Mouse (Mus musculus) hindbrain, embryonic 16.5 days (tissue): ENCODE data around the gene Sec16a. TPM values are rescaled to one million over a fixed set of nuclear protein-coding genes. Genes with fewer than 3 reads are reported as not detected.

ENCODE experiments used
- ATAC-seq: fragments of 200-750 bp; cut with Nextera tagmentation; 2 replicates; pipeline ENCODE4 v1.8.0; 2017; ENCODE audit warnings: moderate TSS enrichment, moderate library complexity
- H3K27ac ChIP-seq: fragments of 300-500 bp; sonication (generic); 2 replicates; pipeline ENCODE4 v1.5.1; 2014; ENCODE audit warnings: low read depth, mild to moderate bottlenecking, control low read depth, low read length, moderate library complexity
- H3K27me3 ChIP-seq: fragments of 300-500 bp; sonication (generic); replicated peaks from 2 replicates; pipeline ENCODE4 v1.6.1; 2014; ENCODE audit warnings: low read length; ENCODE audit not compliant: control insufficient read depth, insufficient read depth
- H3K36me3 ChIP-seq: fragments of 300-500 bp; sonication (generic); 2 replicates; pipeline ENCODE4 v1.6.1; 2014; ENCODE audit warnings: mild to moderate bottlenecking, low read length, moderate library complexity, mixed read lengths; ENCODE audit not compliant: control insufficient read depth, insufficient read depth
- H3K4me1 ChIP-seq: fragments of 300-500 bp; sonication (generic); 2 replicates; pipeline ENCODE4 v1.6.1; 2014; ENCODE audit warnings: low read depth, low read length; ENCODE audit not compliant: control insufficient read depth, insufficient read depth
- H3K4me2 ChIP-seq: fragments of 300-500 bp; sonication (generic); 2 replicates; pipeline ENCODE4 v1.6.1; 2014; ENCODE audit warnings: mild to moderate bottlenecking, low read length, control low read depth, moderate library complexity
- H3K4me3 ChIP-seq: fragments of 300-500 bp; sonication (generic); 2 replicates; pipeline ENCODE4 v1.5.1; 2014; ENCODE audit warnings: mild to moderate bottlenecking, low read length, control low read depth, moderate library complexity
- H3K9ac ChIP-seq: fragments of 300-500 bp; sonication (generic); 2 replicates; pipeline ENCODE4 v1.6.1; 2014; ENCODE audit warnings: low read depth, mild to moderate bottlenecking, control low read depth, low read length, moderate library complexity
- H3K9me3 ChIP-seq: fragments of 300-500 bp; sonication (generic); 2 replicates; pipeline ENCODE4 v1.6.1; 2014; ENCODE audit warnings: mild to moderate bottlenecking, low read length, moderate library complexity; ENCODE audit not compliant: control insufficient read depth
- WGBS: fragments of 180-500 bp; shearing (Covaris S2); extraction: QIAGEN DNeasy Blood & Tissue Kit; methylation state at CpG from one replicate; pipeline ENCODE4 v1.1.7; 2014; 5-methylcytosine and 5-hydroxymethylcytosine counted together
- polyA plus RNA-seq: library from polyadenylated mRNA; unstranded; fragments of >200 nt; fragmentation: Nextera tagmentation; extraction: Ambion mirVana; gene quantifications from 2 replicates; pipeline ENCODE4 v1.2.1, GENCODE M21; 2015

Gene Sec16a
- polyA plus RNA-seq, 1 experiment from 2014 or later = 15.4 TPM

DNA sequence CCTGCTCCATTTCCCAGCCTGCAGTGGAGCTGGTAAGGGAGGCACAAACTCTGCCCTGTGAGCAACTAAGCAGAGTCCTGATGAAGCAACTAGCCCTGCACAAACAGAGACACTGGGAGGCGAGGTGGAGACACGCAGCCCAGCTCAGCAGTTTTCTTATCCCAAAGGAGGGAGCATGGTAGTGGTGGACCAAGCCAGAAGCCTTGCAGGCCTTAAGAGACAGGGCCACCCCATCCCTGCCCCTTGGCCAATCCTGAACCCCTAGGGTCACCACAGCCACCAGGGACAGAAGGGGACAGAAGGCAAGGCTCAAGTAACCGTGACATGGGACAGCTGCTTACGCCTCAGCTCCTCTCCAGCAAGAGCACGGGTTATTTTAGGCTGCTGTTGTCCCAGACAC lies 16.7 kb upstream of the Sec16a start:
- Histone ChIP-seq H3K9me3 (no peaks in the 10 kb centered on the region), H3K9ac (no peak overlapping the region), H3K27me3 (no peaks in the 10 kb centered on the region), H3K4me2 (no peak overlapping the region), H3K36me3 (peaks cover 17% of the 10 kb centered on the region; the same call in 1 of the 2 replicates), H3K27ac (no peak overlapping the region), H3K4me1 (peaks cover 3% of the 10 kb centered on the region; the same call in 1 of the 2 replicates), H3K4me3 (no peak overlapping the region)
- ATAC-seq = no peak
- 88% methylated on average over 5 of the region's 5 CpGs for WGBS

GRCm38 (mm10) chr2:26460837-26461236 lies 15.8 kb upstream of the Sec16a start:
- Histone ChIP-seq H3K4me2 (no peak overlapping the region), H3K27me3 (no peaks in the 10 kb centered on the region), H3K36me3 (peaks cover 17% of the 10 kb centered on the region; the same call in 1 of the 2 replicates), H3K9me3 (no peaks in the 10 kb centered on the region), H3K9ac (no peak overlapping the region), H3K4me3 (no peak overlapping the region), H3K4me1 (peaks cover 3% of the 10 kb centered on the region; the same call in 1 of the 2 replicates), H3K27ac (no peak overlapping the region)
- 87% methylated on average over 13 of the region's 13 CpGs for WGBS
- no peak for ATAC-seq

- H3K36me3 ChIP-seq = peaks cover 17% of the 10 kb centered on the region; the same call in 1 of the 2 replicates
- WGBS = 72% methylated on average over 16 of the region's 16 CpGs
These were observed 15.2 kb upstream of the Sec16a start for GRCm38 (mm10) chr2:26460097-26460646.

GRCm38 (mm10) chr2:26459478-26459877 lies 14.5 kb upstream of the Sec16a start:
- Histone ChIP-seq H3K27ac (no peak overlapping the region), H3K27me3 (no peaks in the 10 kb centered on the region), H3K4me1 (peaks cover 3% of the 10 kb centered on the region; the same call in 1 of the 2 replicates), H3K4me2 (no peak overlapping the region), H3K9me3 (no peaks in the 10 kb centered on the region), H3K4me3 (no peak overlapping the region), H3K36me3 (peaks cover 17% of the 10 kb centered on the region; the same call in 1 of the 2 replicates), H3K9ac (no peak overlapping the region)
- 0 out of 2 replicates have a peak, but pooled peaks have one; percentile 38 for ATAC-seq
- 38% methylated on average over 5 of the region's 6 CpGs for WGBS

More at GRCm38 (mm10) chr2:26460097-26460646, 15.2 kb upstream of the Sec16a start:
- ATAC-seq = peak; percentile 34; the same call in 1 of the 2 replicates
- no peak overlapping the region for H3K9ac ChIP-seq
- peaks cover 3% of the 10 kb centered on the region; the same call in 1 of the 2 replicates for H3K4me1 ChIP-seq
- no peak overlapping the region for H3K4me3 ChIP-seq
- H3K27ac ChIP-seq = no peak overlapping the region
- H3K27me3 ChIP-seq = no peaks in the 10 kb centered on the region
- no peaks in the 10 kb centered on the region for H3K9me3 ChIP-seq
- H3K4me2 ChIP-seq = no peak overlapping the region

- H3K4me1 ChIP-seq = peaks cover 3% of the 10 kb centered on the region; the same call in 1 of the 2 replicates
- H3K27me3 ChIP-seq = no peaks in the 10 kb centered on the region
- H3K4me3 ChIP-seq = no peak overlapping the region
- 43% methylated on average over 7 of the region's 7 CpGs for WGBS
- H3K36me3 ChIP-seq = 0 out of 2 replicates have a peak, but pooled peaks cover 11% of the 10 kb centered on the region
- ATAC-seq = no peak
- H3K4me2 ChIP-seq = no peak overlapping the region
- no peaks in the 10 kb centered on the region for H3K9me3 ChIP-seq
- no peak overlapping the region for H3K9ac ChIP-seq
- H3K27ac ChIP-seq = no peak overlapping the region
These were observed 13.5 kb upstream of the Sec16a start for GRCm38 (mm10) chr2:26458402-26459124.

- H3K9me3 ChIP-seq = no peaks in the 10 kb centered on the region
- WGBS = 22% methylated on average over 5 of the region's 5 CpGs
- no peak for ATAC-seq
- H3K9ac ChIP-seq = no peak overlapping the region; the same call in 1 of the 2 replicates
- H3K4me1 ChIP-seq = peaks cover 20% of the 10 kb centered on the region
- no peaks in the 10 kb centered on the region for H3K27me3 ChIP-seq
- no peak overlapping the region for H3K27ac ChIP-seq
- no peak overlapping the region for H3K4me2 ChIP-seq
- H3K4me3 ChIP-seq = no peak overlapping the region
- no peaks in the 10 kb centered on the region for H3K36me3 ChIP-seq
These were observed 4.4 kb upstream of the Sec16a start for GRCm38 (mm10) chr2:26449121-26450060.

DNA sequence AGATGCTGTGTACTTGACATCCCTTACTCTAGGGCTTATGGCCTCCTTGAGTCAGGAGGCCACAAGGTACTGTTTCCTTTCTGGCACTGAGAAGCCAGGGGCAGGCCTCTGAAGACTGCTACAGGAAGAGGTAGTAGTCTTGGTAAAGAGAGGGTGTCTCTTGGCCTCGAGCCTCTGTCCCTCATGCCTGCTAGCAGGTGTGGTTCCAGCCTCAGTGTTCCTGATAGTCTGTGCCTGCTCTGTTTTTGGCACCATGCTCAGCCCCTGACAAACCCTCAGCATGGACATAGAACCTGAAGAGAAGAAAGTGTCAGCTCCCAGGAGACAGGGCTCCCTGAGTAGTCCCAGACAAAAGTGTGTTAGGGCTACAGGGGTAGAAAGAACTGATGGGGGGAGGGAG lies 2.4 kb upstream of the Sec16a start:
- Histone ChIP-seq H3K9me3 (no peaks in the 10 kb centered on the region), H3K36me3 (no peaks in the 10 kb centered on the region), H3K27ac (no peak overlapping the region), H3K9ac (no peak overlapping the region), H3K4me3 (no peak overlapping the region), H3K27me3 (no peaks in the 10 kb centered on the region), H3K4me1 (peaks cover 36% of the 10 kb centered on the region), H3K4me2 (no peak overlapping the region)
- ATAC-seq = no peak
- WGBS = 76% methylated on average over 1 of the region's 1 CpGs

DNA sequence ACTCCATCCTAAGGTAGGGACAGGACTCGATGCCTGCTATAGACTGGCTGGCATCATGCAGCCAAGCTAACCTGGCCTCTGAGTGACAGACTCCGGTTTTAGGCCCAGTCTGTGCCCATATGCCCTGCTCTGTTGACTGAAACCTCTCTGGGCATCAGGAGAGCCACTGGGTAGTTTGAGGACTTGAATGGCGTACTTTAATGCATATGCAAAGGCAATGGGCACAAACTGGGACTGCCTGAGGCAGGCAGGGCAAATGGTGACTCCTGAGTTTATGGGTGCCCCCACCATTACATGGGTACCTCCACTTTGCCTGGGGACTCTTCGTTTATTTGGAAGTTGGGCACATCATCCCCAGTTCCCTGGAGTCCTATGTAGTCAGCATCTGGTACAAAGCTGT lies 1.7 kb upstream of the Sec16a start:
- H3K4me3 ChIP-seq = peak overlapping the region; percentile 56
- no peaks in the 10 kb centered on the region for H3K9me3 ChIP-seq
- no peaks in the 10 kb centered on the region for H3K27me3 ChIP-seq
- ATAC-seq = no peak
- H3K4me2 ChIP-seq = peak overlapping the region; percentile 68
- peaks cover 36% of the 10 kb centered on the region for H3K4me1 ChIP-seq
- H3K36me3 ChIP-seq = no peaks in the 10 kb centered on the region; the same call in 1 of the 2 replicates
- WGBS = 79% methylated on average over 4 of the region's 4 CpGs
- H3K27ac ChIP-seq = peak overlapping the region; percentile 92; the same call in 1 of the 2 replicates
- peak overlapping the region; percentile 78 for H3K9ac ChIP-seq
